In genomic region chrX:92323599-92323998, GRCm38 (mm10) we compare ENCODE assay signal across 27 mouse cellular contexts.
DNase-seq lines count a peak whose midpoint lies in the region; ATAC-seq and TF ChIP-seq lines count a peak whose summit lies in the region.
"Had no signal": no experiment of that assay in that cellular context is flagged by ENCODE, and none has a peak within 500 bp of the region (broad histone marks: within the 10 kb centered on the region; RNA-seq: fewer than 3 reads in every experiment).

No protein-coding gene starts in this region.

- no peaks in the 10 kb centered on the region for H3K4me1 ChIP-seq in forebrain, embryonic 14.5 days (ENCODE audit: control insufficient read depth, insufficient read depth, low read length)
- no peaks in the 10 kb centered on the region for H3K4me1 ChIP-seq in forebrain, embryonic 10.5 days
- H3K4me1 ChIP-seq in midbrain, postnatal 0 days (ENCODE audit: insufficient read depth, low read length): no peaks in the 10 kb centered on the region
- no peaks in the 10 kb centered on the region for H3K4me1 ChIP-seq in midbrain, embryonic 16.5 days (ENCODE audit: control insufficient read depth, insufficient read depth, low read length)
- H3K4me1 ChIP-seq: embryonic facial prominence, embryonic 12.5 days; embryonic facial prominence, embryonic 15.5 days; forebrain, embryonic 13.5 days; heart, embryonic 12.5 days; heart, embryonic 15.5 days had no signal

- ATAC-seq in forebrain, embryonic 14.5 days: no peak
- ATAC-seq in midbrain, postnatal 0 days (ENCODE audit: low FRiP score): no peak
- ATAC-seq in midbrain, embryonic 16.5 days: no peak
- no peak for ATAC-seq in cerebellum, adult (ENCODE audit: insufficient number of reproducible peaks, low FRiP score, low TSS enrichment)
- ATAC-seq: activated CD4-positive, CD25-positive, alpha-beta regulatory T cell, adult 4 months; CD4-positive, CD25-positive, alpha-beta regulatory T cell, adult 4 months; forebrain, embryonic 13.5 days; hindbrain, postnatal 0 days; inflammation-experienced regulatory T-cells, adult 6 months; intestine, embryonic 16.5 days had no signal

- no peak for TF ChIP-seq CTCF in midbrain, postnatal 0 days (IDR thresholded peaks at IDR 0.05)

- 30% methylated on average over 1 of the region's 1 CpGs for WGBS in forebrain, embryonic 14.5 days
- WGBS in forebrain, embryonic 10.5 days: 42% methylated on average over 1 of the region's 1 CpGs
- WGBS in midbrain, postnatal 0 days: 22% methylated on average over 1 of the region's 1 CpGs
- WGBS in midbrain, embryonic 16.5 days: 22% methylated on average over 1 of the region's 1 CpGs

- no peaks in the 10 kb centered on the region for H3K36me3 ChIP-seq in forebrain, embryonic 14.5 days (ENCODE audit: control insufficient read depth, insufficient read depth, low read length)
- H3K36me3 ChIP-seq in forebrain, embryonic 10.5 days (replicated peaks): no peaks in the 10 kb centered on the region
- H3K36me3 ChIP-seq in midbrain, postnatal 0 days (ENCODE audit: insufficient read depth, low read length): no peaks in the 10 kb centered on the region
- no peaks in the 10 kb centered on the region for H3K36me3 ChIP-seq in midbrain, embryonic 16.5 days (ENCODE audit: control insufficient read depth, insufficient read depth, low read length)
- H3K36me3 ChIP-seq: embryonic facial prominence, embryonic 12.5 days; embryonic facial prominence, embryonic 15.5 days; heart, embryonic 12.5 days; heart, embryonic 15.5 days had no signal

- H3K9me3 ChIP-seq in forebrain, embryonic 14.5 days (replicated peaks; ENCODE audit: control insufficient read depth, low read length): no peaks in the 10 kb centered on the region
- H3K9me3 ChIP-seq in forebrain, embryonic 10.5 days: no peaks in the 10 kb centered on the region
- H3K9me3 ChIP-seq in midbrain, postnatal 0 days (ENCODE audit: low read length): no peaks in the 10 kb centered on the region
- no peaks in the 10 kb centered on the region for H3K9me3 ChIP-seq in midbrain, embryonic 16.5 days (replicated peaks; ENCODE audit: control insufficient read depth, low read length, poor library complexity, severe bottlenecking)
- H3K9me3 ChIP-seq: embryonic facial prominence, embryonic 12.5 days; embryonic facial prominence, embryonic 15.5 days; forebrain, embryonic 13.5 days; heart, embryonic 15.5 days had no signal

- no peak overlapping the region for H3K9ac ChIP-seq in forebrain, embryonic 14.5 days (ENCODE audit: low read length)
- H3K9ac ChIP-seq in midbrain, postnatal 0 days (replicated peaks; ENCODE audit: low read length, poor library complexity, severe bottlenecking): no peak overlapping the region
- H3K9ac ChIP-seq in midbrain, embryonic 16.5 days (ENCODE audit: low read depth, low read length): no peak overlapping the region
- H3K9ac ChIP-seq: embryonic facial prominence, embryonic 12.5 days; embryonic facial prominence, embryonic 15.5 days; forebrain, embryonic 13.5 days; heart, embryonic 12.5 days; heart, embryonic 15.5 days; hindbrain, embryonic 14.5 days had no signal

- peak; percentile 0 for DNase-seq in forebrain, embryonic 14.5 days (ENCODE audit: low spot score)
- no peak for DNase-seq in forebrain, embryonic 10.5 days (ENCODE audit: extremely low spot score, low spot score)
- peak; percentile 1 for DNase-seq in midbrain, postnatal 0 days (ENCODE audit: low spot score)
- peak; percentile 21 for DNase-seq in retina, embryonic 14.5 days (ENCODE audit: low spot score)
- DNase-seq: adrenal gland, adult 8-10 months; adrenal gland, postnatal 25 days; cerebellum, adult 11 months; cerebellum, adult 2 months; cerebellum, postnatal 10 days; cerebellum, postnatal 36 days; gastrocnemius, postnatal 25 days; heart, adult 18-20 months; heart, postnatal 10 days; heart, postnatal 4 days had no signal

- no peak overlapping the region for H3K27ac ChIP-seq in forebrain, embryonic 14.5 days (ENCODE audit: low read depth, low read length)
- H3K27ac ChIP-seq in forebrain, embryonic 10.5 days: no peak overlapping the region
- H3K27ac ChIP-seq in midbrain, postnatal 0 days (ENCODE audit: low read depth, low read length): no peak overlapping the region
- H3K27ac ChIP-seq in midbrain, embryonic 16.5 days (ENCODE audit: low read length): no peak overlapping the region
- H3K27ac ChIP-seq: embryonic facial prominence, embryonic 12.5 days; embryonic facial prominence, embryonic 15.5 days; forebrain, embryonic 13.5 days; heart, embryonic 15.5 days; hindbrain, embryonic 14.5 days; hindbrain, postnatal 0 days had no signal

- no peaks in the 10 kb centered on the region for H3K27me3 ChIP-seq in forebrain, embryonic 14.5 days (replicated peaks; ENCODE audit: control insufficient read depth, insufficient read depth, low read length)
- no peaks in the 10 kb centered on the region for H3K27me3 ChIP-seq in forebrain, embryonic 10.5 days (ENCODE audit: poor library complexity, severe bottlenecking)
- H3K27me3 ChIP-seq in midbrain, postnatal 0 days (ENCODE audit: insufficient read depth, low read length): no peaks in the 10 kb centered on the region
- H3K27me3 ChIP-seq in midbrain, embryonic 16.5 days (ENCODE audit: control insufficient read depth, insufficient read depth, low read depth, low read length): no peaks in the 10 kb centered on the region
- H3K27me3 ChIP-seq: embryonic facial prominence, embryonic 12.5 days; embryonic facial prominence, embryonic 15.5 days; forebrain, embryonic 13.5 days; heart, embryonic 12.5 days; heart, embryonic 15.5 days had no signal

- H3K4me2 ChIP-seq in forebrain, embryonic 14.5 days (ENCODE audit: low read length): no peak overlapping the region
- no peak overlapping the region for H3K4me2 ChIP-seq in midbrain, postnatal 0 days (ENCODE audit: low read depth, low read length, poor library complexity, severe bottlenecking)
- no peak overlapping the region for H3K4me2 ChIP-seq in midbrain, embryonic 16.5 days (ENCODE audit: low read length)
- H3K4me2 ChIP-seq: embryonic facial prominence, embryonic 12.5 days; embryonic facial prominence, embryonic 15.5 days; forebrain, embryonic 13.5 days; heart, embryonic 12.5 days; heart, embryonic 15.5 days; hindbrain, embryonic 14.5 days had no signal

- H3K4me3 ChIP-seq in forebrain, embryonic 14.5 days (ENCODE audit: low read depth, low read length): no peak overlapping the region
- no peak overlapping the region for H3K4me3 ChIP-seq in forebrain, embryonic 10.5 days
- no peak overlapping the region for H3K4me3 ChIP-seq in midbrain, postnatal 0 days (ENCODE audit: low read depth, low read length)
- no peak overlapping the region for H3K4me3 ChIP-seq in midbrain, embryonic 16.5 days (ENCODE audit: low read depth, low read length)
- H3K4me3 ChIP-seq: embryonic facial prominence, embryonic 12.5 days; embryonic facial prominence, embryonic 15.5 days; forebrain, embryonic 13.5 days; heart, embryonic 12.5 days; heart, embryonic 15.5 days had no signal
